12 mouse cellular contexts compared by ENCODE assay signal in the genomic region with DNA sequence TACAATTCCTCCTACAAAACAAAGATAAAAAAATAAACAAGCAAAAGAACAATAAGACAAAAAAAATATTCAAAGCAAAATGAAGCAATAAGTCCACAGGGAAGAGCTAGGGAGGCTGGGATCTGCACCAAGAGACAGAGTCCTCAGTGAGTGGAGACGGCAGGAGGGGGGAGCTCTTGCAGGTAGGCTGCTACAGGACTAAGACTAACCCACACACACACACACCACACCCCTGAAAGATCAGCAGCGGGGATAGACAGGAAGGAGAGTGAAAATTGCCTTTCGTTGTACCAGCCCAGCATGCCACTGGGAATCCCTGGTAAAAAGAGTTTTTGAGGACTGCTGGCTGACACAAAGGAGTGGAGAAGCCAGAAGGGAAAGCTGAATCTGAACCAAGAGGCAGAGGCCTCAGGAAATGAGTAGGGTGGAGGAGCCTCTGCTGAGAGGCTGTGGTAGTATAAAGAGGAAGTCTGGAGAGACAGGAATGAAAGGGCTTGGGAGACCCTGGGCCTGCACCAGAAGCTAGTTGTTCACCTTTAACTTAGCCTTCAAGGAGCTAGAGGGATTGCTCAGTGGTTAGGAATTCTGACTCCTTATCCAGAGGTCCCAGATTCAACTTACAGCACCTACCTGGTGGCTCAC. TPM values are rescaled to one million over a fixed set of nuclear protein-coding genes. Genes with fewer than 3 reads are reported as not detected.
A peak's percentile ranks its signal among the peaks of the same experiment; 100 is the strongest.
DNase-seq lines count a peak whose midpoint lies in the region; ATAC-seq and TF ChIP-seq lines count a peak whose summit lies in the region.
"Had no signal": no experiment of that assay in that cellular context is flagged by ENCODE, and none has a peak within 500 bp of the region (broad histone marks: within the 10 kb centered on the region; RNA-seq: fewer than 3 reads in every experiment).

No protein-coding gene starts in this region.

- DNase-seq in MEL (ENCODE audit: low read depth, low spot score): peak; percentile 83
- DNase-seq in liver, embryonic 13.5 days: peak; percentile 10
- DNase-seq in testis, postnatal 14 days (ENCODE audit: low spot score): no peak
- DNase-seq in layer of hippocampus, adult 8-10 months (ENCODE audit: low spot score in 2 of 2): no peak
- DNase-seq in lung, postnatal 14 days: no peak
- DNase-seq: layer of hippocampus, adult 9-11 months had no signal

- TF ChIP-seq EP300 in MEL (IDR thresholded peaks at IDR 0.05; ENCODE audit: low read depth in 1 of 2, low read length in 2 of 2): 0 out of 4 replicates have a peak, but pooled peaks of 1 of the 2 experiments have one; percentile 26

- peak in 2 of 3 experiments; percentile 14 to 21; a peak in 2 of 6 replicates for TF ChIP-seq CTCF in MEL (IDR thresholded peaks at IDR 0.05 in 2 of 3, conservative IDR thresholded peaks at IDR 0.05 in 1 of 3; ENCODE audit: control insufficient read depth in 1 of 3, insufficient read depth in 1 of 3, low read depth in 2 of 3, low read length in 3 of 3, poor library complexity in 1 of 3, severe bottlenecking in 1 of 3)

- 69% methylated on average over 3 of the region's 3 CpGs for WGBS in hindbrain, embryonic 16.5 days
- 69% methylated on average over 3 of the region's 3 CpGs for WGBS in hindbrain, embryonic 12.5 days
- 17% methylated on average over 3 of the region's 3 CpGs for WGBS in liver, embryonic 13.5 days (ENCODE audit: insufficient replicate concordance)

- no peaks in the 10 kb centered on the region for H3K9me3 ChIP-seq in hindbrain, embryonic 16.5 days (ENCODE audit: control insufficient read depth, low read length)
- no peaks in the 10 kb centered on the region for H3K9me3 ChIP-seq in hindbrain, embryonic 12.5 days (replicated peaks)
- no peaks in the 10 kb centered on the region for H3K9me3 ChIP-seq in MEL (replicated peaks; ENCODE audit: insufficient read depth, low read length)
- H3K9me3 ChIP-seq in liver, embryonic 13.5 days (replicated peaks): no peaks in the 10 kb centered on the region
- H3K9me3 ChIP-seq: forebrain, embryonic 13.5 days; midbrain, embryonic 10.5 days had no signal

- H3K36me3 ChIP-seq in hindbrain, embryonic 16.5 days (ENCODE audit: control insufficient read depth, insufficient read depth, low read length): peaks cover 3% of the 10 kb centered on the region
- peaks cover 33% of the 10 kb centered on the region for H3K36me3 ChIP-seq in hindbrain, embryonic 12.5 days
- peaks cover 4 to 12% of the 10 kb centered on the region in 2 experiments; a peak in 3 of 4 replicates for H3K36me3 ChIP-seq in MEL (ENCODE audit: control insufficient read depth in 1 of 2, insufficient read depth in 2 of 2, low read length in 2 of 2)
- H3K36me3 ChIP-seq in liver, embryonic 13.5 days: peaks cover 24% of the 10 kb centered on the region

- H3K4me1 ChIP-seq in hindbrain, embryonic 16.5 days (ENCODE audit: control insufficient read depth, insufficient read depth, low read depth, low read length): 0 out of 2 replicates have a peak, but pooled peaks cover 2% of the 10 kb centered on the region
- no peaks in the 10 kb centered on the region for H3K4me1 ChIP-seq in hindbrain, embryonic 12.5 days
- H3K4me1 ChIP-seq in MEL (ENCODE audit: control insufficient read depth in 1 of 2, insufficient read depth in 2 of 2, low read length in 2 of 2): peaks cover 12 to 14% of the 10 kb centered on the region in 2 experiments
- H3K4me1 ChIP-seq in liver, embryonic 13.5 days (replicated peaks): peaks cover 20% of the 10 kb centered on the region
- H3K4me1 ChIP-seq: midbrain, embryonic 10.5 days had no signal

- no peak overlapping the region for H3K4me2 ChIP-seq in hindbrain, embryonic 16.5 days (ENCODE audit: low read length)
- H3K4me2 ChIP-seq in hindbrain, embryonic 12.5 days (replicated peaks): no peak overlapping the region
- 0 out of 2 replicates have a peak overlapping the region, but pooled peaks have one; percentile 6 for H3K4me2 ChIP-seq in liver, embryonic 13.5 days
- H3K4me2 ChIP-seq: forebrain, embryonic 13.5 days had no signal

- H3K27me3 ChIP-seq in hindbrain, embryonic 16.5 days (replicated peaks; ENCODE audit: control insufficient read depth, insufficient read depth, low read length): no peaks in the 10 kb centered on the region
- no peaks in the 10 kb centered on the region for H3K27me3 ChIP-seq in hindbrain, embryonic 12.5 days
- no peaks in the 10 kb centered on the region for H3K27me3 ChIP-seq in MEL (ENCODE audit: control insufficient read depth in 1 of 2, insufficient read depth in 2 of 2, low read length in 2 of 2)
- no peaks in the 10 kb centered on the region for H3K27me3 ChIP-seq in liver, embryonic 13.5 days
- H3K27me3 ChIP-seq: forebrain, embryonic 13.5 days had no signal

- no peak overlapping the region for H3K27ac ChIP-seq in hindbrain, embryonic 16.5 days (ENCODE audit: low read depth, low read length)
- no peak overlapping the region for H3K27ac ChIP-seq in hindbrain, embryonic 12.5 days
- peak overlapping the region; percentile 78 for H3K27ac ChIP-seq in MEL (ENCODE audit: control insufficient read depth, low read depth, low read length)
- peak overlapping the region; percentile 54; the same call in 1 of the 2 replicates for H3K27ac ChIP-seq in liver, embryonic 13.5 days
- H3K27ac ChIP-seq: forebrain, embryonic 13.5 days; midbrain, embryonic 10.5 days had no signal

- H3K4me3 ChIP-seq in hindbrain, embryonic 16.5 days (ENCODE audit: low read length): no peak overlapping the region
- H3K4me3 ChIP-seq in hindbrain, embryonic 12.5 days: no peak overlapping the region
- peak overlapping the region; percentile 39 to 45 for H3K4me3 ChIP-seq in MEL (ENCODE audit: control insufficient read depth in 1 of 2, insufficient read depth in 1 of 2, low read depth in 2 of 2, low read length in 2 of 2)
- no peak overlapping the region for H3K4me3 ChIP-seq in liver, embryonic 13.5 days (replicated peaks)
- H3K4me3 ChIP-seq: forebrain, embryonic 13.5 days; midbrain, embryonic 10.5 days had no signal

- peak in 1 of 2 experiments; percentile 32; a peak in 1 of 4 replicates for TF ChIP-seq POLR2A in MEL (IDR thresholded peaks at IDR 0.05; ENCODE audit: control insufficient read depth in 1 of 2, insufficient read depth in 1 of 2, low read depth in 1 of 2, low read length in 2 of 2, poor library complexity in 1 of 2)

- no peak for TF ChIP-seq RAD21 in MEL (IDR thresholded peaks at IDR 0.05; ENCODE audit: low read depth, low read length)

- no peak for ATAC-seq in hindbrain, embryonic 16.5 days
- no peak for ATAC-seq in hindbrain, embryonic 12.5 days (ENCODE audit: low FRiP score)
- peak; percentile 94 for ATAC-seq in common myeloid progenitor, adult 5-6 weeks (replicated peaks; ENCODE audit: low read depth, poor library complexity, severe bottlenecking)
- ATAC-seq in liver, embryonic 13.5 days (ENCODE audit: low read depth): peak; percentile 72
- ATAC-seq: forebrain, embryonic 13.5 days; intestine, postnatal 0 days had no signal

- H3K9ac ChIP-seq in hindbrain, embryonic 16.5 days (ENCODE audit: low read depth, low read length): 0 out of 2 replicates have a peak overlapping the region, but pooled peaks have one; percentile 6
- H3K9ac ChIP-seq in hindbrain, embryonic 12.5 days: no peak overlapping the region
- H3K9ac ChIP-seq in MEL (ENCODE audit: control insufficient read depth, low read depth, low read length, poor library complexity, severe bottlenecking): peak overlapping the region; percentile 70
- H3K9ac ChIP-seq in liver, embryonic 13.5 days: no peak overlapping the region; the same call in 1 of the 2 replicates
- H3K9ac ChIP-seq: forebrain, embryonic 13.5 days had no signal

- no peaks in the 10 kb centered on the region for H3K79me2 ChIP-seq in MEL (ENCODE audit: control insufficient read depth, insufficient read depth, low read length, poor library complexity)

TF ChIP-seq in MEL, 35 proteins besides CTCF, POLR2A, EP300 and RAD21 (continues in another document):
- TF ChIP-seq BHLHE40 (IDR thresholded peaks at IDR 0.05; ENCODE audit: borderline replicate concordance, low read depth, low read length) (no peak), MAX (IDR thresholded peaks at IDR 0.05; ENCODE audit: low read length) (no peak), CHD1 (IDR thresholded peaks at IDR 0.05; ENCODE audit: low read depth, low read length) (no peak), UBTF (IDR thresholded peaks at IDR 0.05; ENCODE audit: borderline replicate concordance, insufficient read depth, low read depth, low read length) (no peak), TBP (IDR thresholded peaks at IDR 0.05; ENCODE audit: low read depth, low read length) (peak; percentile 49; the same call in 1 of the 2 replicates)

RNA-seq across cellular contexts. Expression of a gene that starts 28.5 kb away (rescaled TPM):
- 59.4 and 71.5 TPM in 2 replicates for polyA plus RNA-seq in hindbrain, embryonic 16.5 days (2015; fragmentation: Nextera tagmentation; extraction: Ambion mirVana)
- 62.3 and 65.2 TPM in 2 replicates for polyA plus RNA-seq in hindbrain, embryonic 12.5 days (2016; fragmentation: Nextera tagmentation; extraction: Ambion mirVana)
- total RNA-seq in MEL (2012; rRNA removed): 13.5 and 15.5 TPM in 2 replicates
- polyA plus RNA-seq in MEL (2012; ENCODE audit: insufficient read depth in 1 of 2, insufficient read length in 2 of 2, low read depth in 1 of 2, low replicate concordance in 2 of 2, missing spikeins in 1 of 2): 10 to 100 TPM in 1 of 2 experiments, not detected in 1; 23.2 TPM
- total RNA-seq in common myeloid progenitor, adult 5-6 weeks (2017): 15.6 and 22.7 TPM in 2 replicates
- 16.2 and 17.1 TPM in 2 replicates for polyA plus RNA-seq in liver, embryonic 13.5 days (2015; fragmentation: Nextera tagmentation; extraction: Ambion mirVana)
- total RNA-seq in layer of hippocampus, adult 8-10 months (2022): 100 to 1,000 TPM; 147 to 171 (median 157) TPM

RNA-seq across cellular contexts. Expression of a gene that starts 43.6 kb away (rescaled TPM):
- polyA plus RNA-seq in hindbrain, embryonic 16.5 days (2015; fragmentation: Nextera tagmentation; extraction: Ambion mirVana): 86.6 and 93.2 TPM in 2 replicates
- 54.6 and 57.7 TPM in 2 replicates for polyA plus RNA-seq in hindbrain, embryonic 12.5 days (2016; fragmentation: Nextera tagmentation; extraction: Ambion mirVana)
- total RNA-seq in MEL (2012; rRNA removed): 4.6 and 6.1 TPM in 2 replicates
- polyA plus RNA-seq in MEL (2012; ENCODE audit: insufficient read depth in 1 of 2, insufficient read length in 2 of 2, low read depth in 1 of 2, low replicate concordance in 2 of 2, missing spikeins in 1 of 2): 10 to 100 TPM in 1 of 2 experiments, not detected in 1; 11.4 TPM
- 1.6 and 2.3 TPM in 2 replicates for total RNA-seq in common myeloid progenitor, adult 5-6 weeks (2017)
- 3.0 and 3.2 TPM in 2 replicates for polyA plus RNA-seq in liver, embryonic 13.5 days (2015; fragmentation: Nextera tagmentation; extraction: Ambion mirVana)
- 10 to 100 TPM; 38.9 to 52.1 (median 45.1) TPM for total RNA-seq in layer of hippocampus, adult 8-10 months (2022)

RNA-seq across cellular contexts. Expression of a gene that starts 59.3 kb away (rescaled TPM):
- 85.2 and 106 TPM in 2 replicates for polyA plus RNA-seq in hindbrain, embryonic 16.5 days (2015; fragmentation: Nextera tagmentation; extraction: Ambion mirVana)
- polyA plus RNA-seq in hindbrain, embryonic 12.5 days (2016; fragmentation: Nextera tagmentation; extraction: Ambion mirVana): 167 and 169 TPM in 2 replicates
- 0.10 and 0.19 TPM in 2 replicates for total RNA-seq in MEL (2012; rRNA removed)
- under 1 TPM in 1 of 2 experiments, not detected in 1; 0.17 TPM for polyA plus RNA-seq in MEL (2012; ENCODE audit: insufficient read depth in 1 of 2, insufficient read length in 2 of 2, low read depth in 1 of 2, low replicate concordance in 2 of 2, missing spikeins in 1 of 2)
- total RNA-seq in common myeloid progenitor, adult 5-6 weeks (2017): 20.2 and 29.2 TPM in 2 replicates
- 20.2 and 21.2 TPM in 2 replicates for polyA plus RNA-seq in liver, embryonic 13.5 days (2015; fragmentation: Nextera tagmentation; extraction: Ambion mirVana)
- 10 to 100 TPM; 54.0 to 78.5 (median 67.5) TPM for total RNA-seq in layer of hippocampus, adult 8-10 months (2022)

Comparison
In these comparisons a context has a peak if more than half of its experiments do, and no peak if none do; other contexts are left out.
1. H3K9ac ChIP-seq: peak in hindbrain, embryonic 16.5 days (single experiment) and MEL (single experiment); none in hindbrain, embryonic 12.5 days (single experiment) and liver, embryonic 13.5 days (single experiment).
2. ATAC-seq: peak in common myeloid progenitor, adult 5-6 weeks (single experiment) and liver, embryonic 13.5 days (single experiment); none in hindbrain, embryonic 16.5 days (single experiment) and hindbrain, embryonic 12.5 days (single experiment).
3. H3K27ac ChIP-seq: peak in MEL (single experiment) and liver, embryonic 13.5 days (single experiment); none in hindbrain, embryonic 16.5 days (single experiment) and hindbrain, embryonic 12.5 days (single experiment).
4. H3K4me3 ChIP-seq: peak in MEL (2 of 2); none in hindbrain, embryonic 16.5 days (single experiment), hindbrain, embryonic 12.5 days (single experiment) and liver, embryonic 13.5 days (single experiment).
5. DNase-seq: peak in MEL (single experiment) and liver, embryonic 13.5 days (single experiment); none in testis, postnatal 14 days (single experiment), layer of hippocampus, adult 8-10 months (0 of 2) and lung, postnatal 14 days (single experiment).
6. RNA of a gene that starts 59.3 kb away (polyA plus RNA-seq): 167 to 169 TPM in hindbrain, embryonic 12.5 days, 85.2 to 106 TPM in hindbrain, embryonic 16.5 days and 20.2 to 21.2 TPM in liver, embryonic 13.5 days; 0.17 TPM in MEL; every median in the first group is over 10 times any median in the second.